Mouse (Mus musculus) kidney, adult 2 months (tissue): ENCODE measurements at regions not wholly inside any gene's neighbourhood (a gene's known extent, or its start where the extent isn't known, plus 50 kb on each side); places are given as distances from the start of the nearest gene placed in this dataset.

Source experiments
- DNase-seq: peaks from one replicate; pipeline ENCODE4 v3.0.0; 2021
- H3K27ac ChIP-seq: fragments of 200-500 bp; 2 replicates; pipeline ENCODE4 v1.5.1; 2012; ENCODE audit warnings: low read depth, low read length, control low read depth, inconsistent platforms; ENCODE audit not compliant: insufficient read depth
- H3K27me3 ChIP-seq: fragments of 200-500 bp; replicated peaks from 2 replicates; pipeline ENCODE4 v1.6.1; 2012; ENCODE audit warnings: mild to moderate bottlenecking, moderate library complexity, low read length, inconsistent platforms; ENCODE audit not compliant: control insufficient read depth, insufficient read depth
- H3K36me3 ChIP-seq: fragments of 200-500 bp; 2 replicates; pipeline ENCODE4 v1.6.1; 2012; ENCODE audit warnings: mild to moderate bottlenecking, moderate library complexity, low read length, inconsistent platforms; ENCODE audit not compliant: control insufficient read depth, insufficient read depth
- H3K4me1 ChIP-seq: fragments of 200-500 bp; 2 replicates; pipeline ENCODE4 v1.6.1; 2011; ENCODE audit warnings: low read length; ENCODE audit not compliant: control insufficient read depth, insufficient read depth
- H3K4me3 ChIP-seq: fragments of 200-500 bp; 2 replicates; pipeline ENCODE4 v1.5.1; 2011; ENCODE audit warnings: mild to moderate bottlenecking, low read depth, low read length, control low read depth; ENCODE audit not compliant: insufficient read depth
- CTCF ChIP-seq: fragments of 200-500 bp; conservative IDR thresholded peaks from 2 replicates; pipeline ENCODE4 v1.5.1; 2011; ENCODE audit warnings: low read depth, mild to moderate bottlenecking, control low read depth, low read length, moderate library complexity, mixed read lengths; ENCODE audit not compliant: insufficient read depth, insufficient read length
- POLR2A ChIP-seq: fragments of 200-500 bp; IDR thresholded peaks from one replicate; pipeline ENCODE4 v1.6.1; 2011; ENCODE audit warnings: low read depth, low read length, control low read depth
- WGBS: fragments of 180-500 bp; shearing (Covaris S2); methylation state at CpG from one replicate; pipeline ENCODE4 v1.1.7; 2018; 5-methylcytosine and 5-hydroxymethylcytosine counted together

GRCm38 (mm10) chr14:24822876-24823567 is 336.1 kb downstream of the Rps24 start:
- no peak for DNase-seq
- TF ChIP-seq CTCF (no peak), POLR2A (no peak)
- no peak overlapping the region for H3K27ac ChIP-seq
- WGBS = 42% methylated on average over 13 of the region's 13 CpGs
- H3K36me3 ChIP-seq = no peaks in the 10 kb centered on the region
- no peaks in the 10 kb centered on the region for H3K27me3 ChIP-seq
- no peak overlapping the region for H3K4me3 ChIP-seq
- H3K4me1 ChIP-seq = no peaks in the 10 kb centered on the region

GRCm38 (mm10) chr14:24824351-24824750 is 337.4 kb downstream of the Rps24 start:
- no peak overlapping the region for H3K27ac ChIP-seq
- no peaks in the 10 kb centered on the region for H3K4me1 ChIP-seq
- 63% methylated on average over 2 of the region's 2 CpGs for WGBS
- TF ChIP-seq POLR2A (no peak), CTCF (no peak)
- DNase-seq = no peak
- H3K4me3 ChIP-seq = no peak overlapping the region
- H3K27me3 ChIP-seq = no peaks in the 10 kb centered on the region
- no peaks in the 10 kb centered on the region for H3K36me3 ChIP-seq

- H3K4me3 ChIP-seq = no peak overlapping the region
- H3K27me3 ChIP-seq = no peaks in the 10 kb centered on the region
- no peak for DNase-seq
- H3K27ac ChIP-seq = no peak overlapping the region
- H3K36me3 ChIP-seq = no peaks in the 10 kb centered on the region
- H3K4me1 ChIP-seq = no peaks in the 10 kb centered on the region
- WGBS = 88% methylated on average over 11 of the region's 11 CpGs
- TF ChIP-seq CTCF = no peak
- no peak for TF ChIP-seq POLR2A
These were observed 338.9 kb downstream of the Rps24 start for GRCm38 (mm10) chr14:24825722-24826386.

GRCm38 (mm10) chr14:24826471-24827337 is 339.8 kb downstream of the Rps24 start:
- Histone ChIP-seq H3K27ac (no peak overlapping the region), H3K36me3 (no peaks in the 10 kb centered on the region), H3K4me1 (no peaks in the 10 kb centered on the region), H3K27me3 (no peaks in the 10 kb centered on the region), H3K4me3 (no peak overlapping the region)
- DNase-seq = no peak
- WGBS = 71% methylated on average over 13 of the region's 13 CpGs
- no peak for TF ChIP-seq CTCF
- TF ChIP-seq POLR2A = no peak

GRCm38 (mm10) chr14:24827381-24828031 is 340.6 kb downstream of the Rps24 start:
- 78% methylated on average over 8 of the region's 8 CpGs for WGBS
- Histone ChIP-seq H3K27ac (no peak overlapping the region), H3K27me3 (no peaks in the 10 kb centered on the region), H3K4me3 (no peak overlapping the region), H3K4me1 (no peaks in the 10 kb centered on the region), H3K36me3 (no peaks in the 10 kb centered on the region)
- DNase-seq = no peak
- TF ChIP-seq CTCF = no peak
- TF ChIP-seq POLR2A = no peak

- H3K4me1 ChIP-seq = no peaks in the 10 kb centered on the region
- H3K27ac ChIP-seq = no peak overlapping the region
- no peak overlapping the region for H3K4me3 ChIP-seq
- H3K36me3 ChIP-seq = no peaks in the 10 kb centered on the region
- no peaks in the 10 kb centered on the region for H3K27me3 ChIP-seq
- DNase-seq = no peak
- TF ChIP-seq POLR2A = no peak
- no peak for TF ChIP-seq CTCF
- 28% methylated on average over 6 of the region's 6 CpGs for WGBS
These were observed 342.1 kb downstream of the Rps24 start for GRCm38 (mm10) chr14:24829001-24829400.
